Mouse (Mus musculus) midbrain, embryonic 16.5 days (tissue): ENCODE data around the gene Shtn1. TPM values are rescaled to one million over a fixed set of nuclear protein-coding genes. Genes with fewer than 3 reads are reported as not detected.

ENCODE experiments used
- ATAC-seq: fragments of 200-750 bp; cut with Nextera tagmentation; 2 replicates; pipeline ENCODE4 v1.8.0; 2017; ENCODE audit warnings: moderate TSS enrichment
- H3K27ac ChIP-seq: fragments of 300-500 bp; sonication (generic); 2 replicates; pipeline ENCODE4 v1.5.1; 2014; ENCODE audit warnings: mild to moderate bottlenecking, low read length, mixed read lengths
- H3K27me3 ChIP-seq: fragments of 300-500 bp; sonication (generic); 2 replicates; pipeline ENCODE4 v1.6.1; 2014; ENCODE audit warnings: low read depth, low read length, mixed read lengths; ENCODE audit not compliant: control insufficient read depth, insufficient read depth
- H3K36me3 ChIP-seq: fragments of 300-500 bp; sonication (generic); 2 replicates; pipeline ENCODE4 v1.6.1; 2014; ENCODE audit warnings: mild to moderate bottlenecking, low read length, moderate library complexity, mixed read lengths; ENCODE audit not compliant: control insufficient read depth, insufficient read depth
- H3K4me1 ChIP-seq: fragments of 300-500 bp; sonication (generic); 2 replicates; pipeline ENCODE4 v1.6.1; 2014; ENCODE audit warnings: mild to moderate bottlenecking, low read length, mixed read lengths; ENCODE audit not compliant: control insufficient read depth, insufficient read depth
- H3K4me2 ChIP-seq: fragments of 300-500 bp; sonication (generic); 2 replicates; pipeline ENCODE4 v1.6.1; 2014; ENCODE audit warnings: mild to moderate bottlenecking, low read length, mixed read lengths
- H3K4me3 ChIP-seq: fragments of 300-500 bp; sonication (generic); 2 replicates; pipeline ENCODE4 v1.5.1; 2014; ENCODE audit warnings: low read depth, mild to moderate bottlenecking, low read length, moderate library complexity, mixed read lengths
- H3K9ac ChIP-seq: fragments of 300-500 bp; sonication (generic); 2 replicates; pipeline ENCODE4 v1.6.1; 2014; ENCODE audit warnings: low read depth, low read length, mixed read lengths
- H3K9me3 ChIP-seq: fragments of 300-500 bp; sonication (generic); replicated peaks from 2 replicates; pipeline ENCODE4 v1.6.1; 2014; ENCODE audit warnings: mild to moderate bottlenecking, low read length, mixed read lengths; ENCODE audit not compliant: control insufficient read depth, poor library complexity, severe bottlenecking
- WGBS: fragments of 180-500 bp; shearing (Covaris S2); extraction: QIAGEN DNeasy Blood & Tissue Kit; methylation state at CpG from one replicate; pipeline ENCODE4 v1.1.7; 2014; 5-methylcytosine and 5-hydroxymethylcytosine counted together
- polyA plus RNA-seq: library from polyadenylated mRNA; unstranded; fragments of >200 nt; fragmentation: Nextera tagmentation; extraction: Ambion mirVana; gene quantifications from 2 replicates; pipeline ENCODE4 v1.2.1, GENCODE M21; 2015

The Shtn1 gene
- polyA plus RNA-seq, 1 experiment from 2014 or later, result 63.4 TPM

GRCm38 (mm10) chr19:59041086-59041485, 34.8 kb downstream of the Shtn1 start:
- ATAC-seq, result no peak
- H3K4me1 ChIP-seq, result peaks cover 8% of the 10 kb centered on the region; the same call in 1 of the 2 replicates
- no peaks in the 10 kb centered on the region for H3K27me3 ChIP-seq
- H3K9me3 ChIP-seq, result no peaks in the 10 kb centered on the region
- H3K36me3 ChIP-seq, result peaks cover 7% of the 10 kb centered on the region; the same call in 1 of the 2 replicates
- H3K4me3 ChIP-seq, result no peak overlapping the region
- H3K9ac ChIP-seq, result no peak overlapping the region
- H3K27ac ChIP-seq, result no peak overlapping the region
- H3K4me2 ChIP-seq, result no peak overlapping the region
- WGBS, result 76% methylated on average over 3 of the region's 3 CpGs

- Histone ChIP-seq H3K4me1 (peaks cover 2% of the 10 kb centered on the region; the same call in 1 of the 2 replicates), H3K4me3 (no peak overlapping the region), H3K27ac (no peak overlapping the region), H3K27me3 (no peaks in the 10 kb centered on the region), H3K4me2 (no peak overlapping the region), H3K36me3 (peaks cover 16% of the 10 kb centered on the region; the same call in 1 of the 2 replicates), H3K9me3 (no peaks in the 10 kb centered on the region), H3K9ac (no peak overlapping the region)
- 80% methylated on average over 4 of the region's 4 CpGs for WGBS
- no peak for ATAC-seq
Measured at GRCm38 (mm10) chr19:59038793-59039192, 37.1 kb downstream of the Shtn1 start.

GRCm38 (mm10) chr19:59036811-59037210, 39.1 kb downstream of the Shtn1 start:
- WGBS, result 55% methylated on average over 3 of the region's 3 CpGs
- Histone ChIP-seq H3K4me3 (no peak overlapping the region), H3K36me3 (peaks cover 17% of the 10 kb centered on the region; the same call in 1 of the 2 replicates), H3K27ac (no peak overlapping the region), H3K9me3 (no peaks in the 10 kb centered on the region), H3K4me1 (no peaks in the 10 kb centered on the region), H3K4me2 (no peak overlapping the region), H3K9ac (no peak overlapping the region), H3K27me3 (no peaks in the 10 kb centered on the region)
- no peak for ATAC-seq

GRCm38 (mm10) chr19:59033241-59033640, 42.7 kb downstream of the Shtn1 start:
- Histone ChIP-seq H3K4me2 (no peak overlapping the region), H3K27me3 (no peaks in the 10 kb centered on the region), H3K36me3 (peaks cover 21% of the 10 kb centered on the region), H3K4me3 (no peak overlapping the region), H3K9me3 (no peaks in the 10 kb centered on the region), H3K4me1 (no peaks in the 10 kb centered on the region), H3K9ac (no peak overlapping the region), H3K27ac (no peak overlapping the region)
- ATAC-seq, result no peak
- WGBS, result 60% methylated on average over 4 of the region's 4 CpGs

- WGBS, result 97% methylated on average over 1 of the region's 1 CpGs
- no peaks in the 10 kb centered on the region for H3K4me1 ChIP-seq
Measured at GRCm38 (mm10) chr19:59030221-59030620, 45.7 kb downstream of the Shtn1 start.

GRCm38 (mm10) chr19:59029011-59029410, 46.9 kb downstream of the Shtn1 start:
- H3K4me2 ChIP-seq, result no peak overlapping the region
- ATAC-seq, result no peak
- WGBS, result 58% methylated on average over 9 of the region's 9 CpGs
- peaks cover 5% of the 10 kb centered on the region for H3K36me3 ChIP-seq
- H3K9ac ChIP-seq, result no peak overlapping the region
- H3K9me3 ChIP-seq, result no peaks in the 10 kb centered on the region
- no peak overlapping the region for H3K4me3 ChIP-seq
- no peaks in the 10 kb centered on the region for H3K27me3 ChIP-seq
- no peak overlapping the region for H3K27ac ChIP-seq
- H3K4me1 ChIP-seq, result no peaks in the 10 kb centered on the region

More at GRCm38 (mm10) chr19:59030221-59030620, 45.7 kb downstream of the Shtn1 start:
- Histone ChIP-seq H3K4me3 (no peak overlapping the region), H3K36me3 (peaks cover 9% of the 10 kb centered on the region), H3K27ac (no peak overlapping the region), H3K9ac (no peak overlapping the region), H3K27me3 (no peaks in the 10 kb centered on the region), H3K4me2 (no peak overlapping the region), H3K9me3 (no peaks in the 10 kb centered on the region)
- no peak for ATAC-seq

GRCm38 (mm10) chr19:59028130-59028529, 47.8 kb downstream of the Shtn1 start:
- Histone ChIP-seq H3K9ac (no peak overlapping the region), H3K4me2 (no peak overlapping the region), H3K36me3 (peaks cover 5% of the 10 kb centered on the region), H3K4me3 (no peak overlapping the region), H3K27ac (no peak overlapping the region; the same call in 1 of the 2 replicates), H3K27me3 (no peaks in the 10 kb centered on the region), H3K4me1 (no peaks in the 10 kb centered on the region), H3K9me3 (no peaks in the 10 kb centered on the region)
- WGBS, result 80% methylated on average over 3 of the region's 3 CpGs
- ATAC-seq, result no peak

GRCm38 (mm10) chr19:59023876-59024275, 52.0 kb downstream of the Shtn1 start:
- 94% methylated on average over 3 of the region's 3 CpGs for WGBS
- H3K27ac ChIP-seq, result no peak overlapping the region
- peaks cover 2% of the 10 kb centered on the region; the same call in 1 of the 2 replicates for H3K9me3 ChIP-seq
- H3K4me3 ChIP-seq, result no peak overlapping the region
- ATAC-seq, result no peak
- H3K4me1 ChIP-seq, result no peaks in the 10 kb centered on the region
- no peaks in the 10 kb centered on the region for H3K27me3 ChIP-seq
- peaks cover 13% of the 10 kb centered on the region for H3K36me3 ChIP-seq
- no peak overlapping the region for H3K4me2 ChIP-seq
- no peak overlapping the region for H3K9ac ChIP-seq

GRCm38 (mm10) chr19:59021644-59022043, 54.3 kb downstream of the Shtn1 start:
- Histone ChIP-seq H3K4me2 (no peak overlapping the region), H3K4me1 (no peaks in the 10 kb centered on the region), H3K4me3 (no peak overlapping the region), H3K27ac (no peak overlapping the region), H3K27me3 (no peaks in the 10 kb centered on the region), H3K36me3 (peaks cover 21% of the 10 kb centered on the region), H3K9ac (no peak overlapping the region), H3K9me3 (peaks cover 2% of the 10 kb centered on the region; the same call in 1 of the 2 replicates)
- ATAC-seq, result no peak
